Mouse (Mus musculus) megakaryocyte, adult 5-6 weeks (primary cell): ENCODE results near the gene Slc36a3. TPM values are rescaled to one million over a fixed set of nuclear protein-coding genes. Genes with fewer than 3 reads are reported as not detected.
"Not testable (repeated sequence)": the region's sequence is repeated elsewhere in the genome, so short reads cannot be mapped to it uniquely, and the experiment has no call there.

Source experiments
- ATAC-seq: 2 replicates; pipeline ENCODE4 v1.8.0; 2016; ENCODE audit warnings: mild to moderate bottlenecking, inconsistent platforms; ENCODE audit not compliant: poor library complexity, severe bottlenecking
- total RNA-seq, 2 experiments: library from RNA; stranded (forward) in 1 of 2; stranded (reverse) in 1 of 2; fragments of 153-499, 151-499 nt in 1 of 2; fragments of 221-1000, 200-1000 nt in 1 of 2; gene quantifications; 2 replicates each; pipeline versions ENCODE4 v1.2.3 to v1.2.4; 2015 to 2017

Slc36a3 gene
- total RNA-seq, 2 experiments from 2014 or later, result 0.07 TPM; not detected in 1

GRCm38 (mm10) chr11:55110566-55111169 lies 40.8 kb downstream of the Slc36a3 start:
- no peak for ATAC-seq

GRCm38 (mm10) chr11:55109521-55110300 lies 41.8 kb downstream of the Slc36a3 start:
- ATAC-seq, result no peak

DNA sequence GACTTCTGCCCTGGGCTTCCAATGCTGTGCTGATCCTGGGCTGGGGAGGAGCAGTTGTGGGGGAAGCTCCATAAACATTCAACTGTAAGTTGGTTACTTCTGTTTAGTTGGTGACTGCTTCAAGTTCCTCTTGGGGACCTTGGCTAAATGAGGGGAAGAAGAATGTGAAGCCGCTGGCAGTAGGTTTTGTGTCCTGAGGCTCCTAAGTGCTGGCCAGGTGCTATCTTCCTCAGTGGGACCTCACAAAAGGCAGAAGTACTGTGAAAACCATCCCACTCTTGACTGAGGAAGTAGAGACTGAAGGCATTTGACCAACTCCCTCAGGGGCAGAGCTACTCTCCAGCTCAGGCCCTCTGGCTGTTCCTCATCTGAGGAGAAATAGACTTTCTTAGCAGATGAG lies 44.9 kb downstream of the Slc36a3 start:
- ATAC-seq, result peak; percentile 87

GRCm38 (mm10) chr11:55105389-55105788 lies 46.1 kb downstream of the Slc36a3 start:
- no peak for ATAC-seq

DNA sequence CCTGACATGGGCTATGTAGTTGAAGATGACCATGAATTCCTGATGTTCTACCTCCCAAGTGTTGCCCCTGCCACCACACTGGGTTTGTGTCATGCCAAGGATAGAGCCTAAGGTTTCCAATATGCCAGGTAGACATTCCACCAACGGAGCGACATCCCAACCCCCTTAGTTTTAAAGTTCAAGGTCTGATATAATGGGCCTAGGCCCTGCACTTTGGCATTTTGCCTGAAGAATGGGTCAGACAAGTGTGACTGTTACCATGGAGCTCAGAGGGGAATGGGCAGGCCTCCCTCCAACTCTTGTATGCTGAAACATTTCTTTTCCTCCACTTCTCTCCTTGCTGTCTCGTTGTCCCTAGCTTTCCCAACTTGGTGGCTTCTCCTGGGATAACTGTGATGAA lies 48.3 kb downstream of the Slc36a3 start:
- ATAC-seq, result no peak

DNA sequence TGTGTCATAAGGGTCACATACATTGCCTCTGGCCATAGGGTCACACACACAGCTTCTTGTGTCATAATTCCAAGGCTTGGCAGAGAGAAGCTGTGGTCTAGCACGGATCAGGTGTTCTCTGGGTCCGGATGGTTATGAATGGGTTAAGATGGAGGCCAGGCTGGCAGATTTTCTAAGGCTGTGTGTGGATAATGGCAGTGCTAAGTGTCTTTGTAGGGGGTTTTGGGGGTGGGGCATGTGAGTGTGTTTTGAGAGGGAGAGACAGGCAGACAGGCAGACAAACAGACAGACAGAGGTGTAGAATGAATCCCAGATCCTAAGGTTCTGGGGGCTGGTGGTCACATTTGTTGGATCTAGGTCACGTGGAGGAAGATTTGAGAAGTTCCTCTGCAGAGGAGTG lies 49.5 kb downstream of the Slc36a3 start:
- ATAC-seq, result no peak

- no peak for ATAC-seq
Observed at GRCm38 (mm10) chr11:55099868-55100267, 51.6 kb downstream of the Slc36a3 start.

GRCm38 (mm10) chr11:55099019-55099771 lies 52.3 kb downstream of the Slc36a3 start:
- ATAC-seq, result no peak

- no peak for ATAC-seq
Observed at GRCm38 (mm10) chr11:55098189-55098915, 53.2 kb downstream of the Slc36a3 start.

DNA sequence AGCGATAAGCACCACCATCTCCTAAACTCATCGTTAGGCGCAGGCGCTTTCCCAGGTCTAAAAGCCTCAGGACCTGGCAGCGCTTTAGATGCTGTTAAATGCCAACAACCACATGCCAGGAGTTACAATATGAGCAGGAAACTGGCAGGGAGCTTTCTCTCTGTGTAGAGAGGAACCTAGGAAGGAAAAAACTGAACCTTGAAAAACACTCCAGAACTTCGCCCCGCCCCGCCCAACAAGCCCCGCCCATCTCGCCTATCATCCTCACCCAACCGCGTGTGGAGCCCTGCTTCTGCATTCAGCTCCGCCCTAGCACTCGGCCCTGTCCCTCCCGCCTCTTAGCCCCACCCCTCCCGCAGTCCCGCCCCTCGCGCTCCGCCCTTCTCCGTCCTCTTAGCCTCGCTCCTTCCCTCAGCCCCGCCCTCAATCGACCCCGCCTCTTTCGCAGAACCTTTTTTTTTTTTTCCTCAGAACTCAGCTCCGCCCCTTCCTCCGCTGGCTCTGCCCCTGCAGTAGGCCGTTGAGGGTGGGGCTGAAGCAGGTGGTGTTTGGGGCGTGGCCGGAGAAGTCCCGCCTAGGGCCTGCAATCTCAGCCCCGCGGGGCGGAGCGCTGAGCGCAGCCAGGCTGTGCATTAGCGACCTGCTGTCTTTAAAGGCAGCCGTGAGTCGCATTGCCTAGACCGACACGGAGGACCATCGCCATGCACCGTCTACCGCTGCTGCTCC lies 53.9 kb downstream of the Slc36a3 start, which contains the start of gene Gm2a:
Gene Gm2a, plus strand, starts transcription at position 653 of the 726 bp plus-strand sequence.
- peak; percentile 95 for ATAC-seq

DNA sequence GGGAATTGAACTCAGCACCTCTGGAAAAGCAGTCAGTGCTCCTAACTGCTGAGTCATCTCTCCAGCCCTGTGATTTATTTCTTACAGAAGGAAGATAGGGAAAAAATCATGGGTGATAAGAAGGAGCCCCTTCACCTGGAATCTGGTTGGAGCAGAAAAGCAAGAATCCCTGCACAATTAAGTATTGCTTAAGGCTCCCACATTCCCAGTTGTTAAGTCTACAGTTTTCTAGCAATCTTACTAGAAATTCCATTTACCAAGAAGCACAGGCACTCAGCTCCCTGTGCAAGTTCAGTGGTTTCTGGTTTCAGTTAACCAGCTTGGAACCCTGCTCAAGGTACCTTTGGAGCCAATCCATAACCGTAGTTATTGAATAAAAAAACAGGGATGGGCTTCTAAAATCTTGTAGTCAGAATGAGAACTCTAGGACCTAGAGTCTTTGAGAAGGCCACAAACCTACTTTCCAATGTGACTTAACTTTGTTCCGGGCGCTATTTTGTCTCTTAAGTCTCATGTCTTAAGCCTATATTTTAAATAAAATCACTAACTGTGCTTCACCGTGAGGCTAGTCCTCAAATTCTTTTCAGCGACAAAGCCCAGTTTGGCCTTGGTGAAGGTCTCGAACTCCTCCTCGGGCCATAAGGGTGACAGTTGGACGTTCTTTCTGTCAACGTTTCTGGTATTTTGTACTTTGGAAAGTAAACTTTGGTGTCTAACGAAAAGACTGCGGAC lies 54.6 kb downstream of the Slc36a3 start:
- no peak for ATAC-seq

DNA sequence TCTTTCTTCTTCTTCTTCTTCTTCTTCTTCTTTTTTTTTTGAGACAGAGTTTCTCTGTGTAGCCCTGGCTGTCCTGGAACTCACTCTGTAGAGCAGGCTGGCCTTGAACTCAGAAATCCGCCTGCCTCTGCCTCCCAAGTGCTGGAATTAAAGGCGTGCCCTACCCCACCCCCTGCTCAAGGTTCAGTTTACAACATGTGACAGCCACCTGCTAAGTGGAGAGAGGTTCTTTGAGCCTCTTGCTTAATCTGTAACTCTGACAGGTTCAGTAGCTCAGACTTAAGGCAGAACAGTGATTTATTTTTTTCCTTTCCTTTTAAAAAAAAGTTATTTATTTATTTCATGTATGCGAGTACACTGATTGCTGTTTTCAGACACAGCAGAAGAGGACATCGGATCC lies 55.2 kb downstream of the Slc36a3 start:
- ATAC-seq, result not testable (repeated sequence)

- ATAC-seq, result no peak
Observed at GRCm38 (mm10) chr11:55093096-55093495, 58.4 kb downstream of the Slc36a3 start.

- ATAC-seq, result no peak
Observed at GRCm38 (mm10) chr11:55089892-55090291, 61.6 kb downstream of the Slc36a3 start.

DNA sequence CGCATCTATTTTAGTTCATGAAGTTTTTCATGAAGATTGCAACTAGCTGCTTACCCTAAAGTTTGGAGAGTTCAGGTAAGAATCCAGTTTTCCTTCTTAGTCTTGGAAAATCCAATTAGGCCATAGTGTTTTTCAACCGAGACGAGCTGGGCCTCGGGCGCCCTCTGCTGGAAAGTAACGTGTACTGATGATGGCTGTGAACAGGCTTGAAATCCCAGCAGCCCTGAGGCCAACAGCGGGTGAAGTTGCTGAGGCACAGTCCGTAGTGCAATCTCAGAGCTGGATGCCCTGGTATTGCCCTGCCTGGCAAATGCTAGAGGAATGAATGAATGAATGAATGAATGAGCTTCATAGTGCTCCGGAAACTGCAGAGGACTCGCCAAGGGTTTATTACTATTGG lies 64.5 kb downstream of the Slc36a3 start:
- peak; percentile 96 for ATAC-seq

DNA sequence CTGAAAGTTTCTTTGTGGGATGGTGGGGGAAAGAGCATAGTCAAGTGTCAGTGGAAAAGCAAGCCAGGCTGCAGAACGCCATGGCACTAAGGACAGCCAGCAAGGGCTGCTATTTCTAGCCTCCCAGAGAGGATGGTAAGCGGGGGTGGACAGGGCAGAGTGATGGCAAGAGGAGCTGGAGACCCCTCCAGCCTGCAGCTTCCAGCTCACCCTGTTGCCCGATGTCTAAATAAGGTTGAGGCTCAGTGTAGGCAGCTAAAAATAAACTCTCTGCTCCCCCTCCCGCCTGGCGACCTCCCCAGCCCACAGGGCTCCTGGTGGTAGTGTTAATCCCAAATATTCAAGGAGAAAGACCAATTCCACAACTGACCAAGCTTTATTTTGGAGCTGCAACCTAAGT lies 66.1 kb downstream of the Slc36a3 start:
- no peak for ATAC-seq

GRCm38 (mm10) chr11:55084629-55085028 lies 66.9 kb downstream of the Slc36a3 start:
- no peak for ATAC-seq

GRCm38 (mm10) chr11:55081206-55081605 lies 70.3 kb downstream of the Slc36a3 start:
- no peak for ATAC-seq

- no peak for ATAC-seq
Observed at GRCm38 (mm10) chr11:55079180-55079579, 72.3 kb downstream of the Slc36a3 start.

DNA sequence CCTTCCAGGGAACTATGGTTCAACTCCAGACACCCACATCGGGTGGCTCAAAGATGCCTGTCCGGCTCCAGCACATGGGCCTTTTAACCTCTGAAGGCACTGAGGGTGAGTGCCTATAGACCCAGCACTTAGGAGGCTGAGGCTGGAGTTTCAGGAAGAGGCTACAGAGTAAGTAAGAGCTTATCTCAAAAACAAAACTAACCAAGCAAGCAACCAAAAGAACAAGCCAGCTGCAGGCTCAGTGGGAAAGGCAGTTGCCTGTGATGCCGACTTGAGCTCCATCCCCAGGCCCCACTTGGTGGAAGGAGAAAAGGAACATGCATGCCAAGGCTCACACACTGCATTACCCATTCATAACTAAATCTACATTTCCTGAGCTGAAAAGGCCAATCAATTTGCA lies 73.0 kb downstream of the Slc36a3 start:
- no peak for ATAC-seq
